Mouse (Mus musculus) brown adipose tissue, adult 24 weeks (tissue): Measurements from ENCODE around the gene Aknad1. TPM values are rescaled to one million over a fixed set of nuclear protein-coding genes. Genes with fewer than 3 reads are reported as not detected.

ENCODE experiments used
- H3K27ac ChIP-seq: fragments of 200-500 bp; replicated peaks from 2 replicates; pipeline ENCODE4 v1.5.1; 2012; ENCODE audit warnings: low read depth, mild to moderate bottlenecking, low read length
- H3K4me1 ChIP-seq: fragments of 200-500 bp; 2 replicates; pipeline ENCODE4 v1.6.1; 2012; ENCODE audit warnings: low read length, mixed read lengths; ENCODE audit not compliant: control insufficient read depth, insufficient read depth, insufficient read length
- H3K4me3 ChIP-seq: fragments of 200-500 bp; 2 replicates; pipeline ENCODE4 v1.5.1; 2012; ENCODE audit warnings: low read depth, mild to moderate bottlenecking, low read length, moderate library complexity; ENCODE audit not compliant: insufficient read depth
- polyA plus RNA-seq: library from polyadenylated mRNA; stranded (reverse); fragments of >200 nt; gene quantifications from 2 replicates; pipeline ENCODE4 v1.2.4, GENCODE M21; 2012; ENCODE audit not compliant: missing spikeins, insufficient read depth, insufficient read length

The Aknad1 gene
- polyA plus RNA-seq, 1 experiment = not detected

DNA sequence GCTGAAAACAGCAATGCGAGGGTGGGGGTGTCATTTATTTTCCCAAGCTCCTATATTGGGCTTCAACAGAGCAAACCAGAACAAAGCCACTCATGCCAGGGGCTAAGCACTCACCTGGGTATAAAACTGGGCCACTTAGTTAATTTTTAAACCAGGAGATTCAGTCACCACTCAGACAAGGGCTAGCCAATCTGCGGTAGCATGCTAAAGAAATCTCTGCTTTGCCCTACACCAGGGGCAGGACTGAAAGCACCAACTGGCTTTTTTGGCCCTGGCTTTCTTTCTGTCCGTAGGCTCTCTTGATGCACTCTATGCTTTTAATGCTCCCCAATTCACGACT, 49.0 kb downstream of the Aknad1 start:
- Histone ChIP-seq H3K4me1 (no peaks in the 10 kb centered on the region), H3K4me3 (no peak overlapping the region), H3K27ac (no peak overlapping the region)

DNA sequence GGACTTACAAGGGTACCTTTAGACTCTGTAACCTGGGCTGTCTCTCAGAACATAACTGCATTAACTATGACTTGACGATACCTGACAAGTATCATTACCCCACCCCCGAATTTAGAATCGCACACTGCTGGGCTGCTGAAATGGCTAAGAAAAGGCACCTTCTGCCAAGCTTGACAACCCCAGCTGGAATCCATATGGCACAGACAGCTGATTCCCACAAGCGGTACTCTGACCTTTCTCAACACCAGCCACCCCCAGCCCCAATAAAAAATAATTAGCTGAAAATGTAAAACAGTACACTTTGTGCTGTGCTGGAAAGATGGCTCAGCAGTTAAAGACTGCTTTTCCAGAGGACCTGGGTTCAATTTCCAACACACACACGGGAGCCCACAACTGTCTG, 49.8 kb downstream of the Aknad1 start:
- H3K4me3 ChIP-seq = no peak overlapping the region
- no peak overlapping the region for H3K27ac ChIP-seq
- no peaks in the 10 kb centered on the region for H3K4me1 ChIP-seq

DNA sequence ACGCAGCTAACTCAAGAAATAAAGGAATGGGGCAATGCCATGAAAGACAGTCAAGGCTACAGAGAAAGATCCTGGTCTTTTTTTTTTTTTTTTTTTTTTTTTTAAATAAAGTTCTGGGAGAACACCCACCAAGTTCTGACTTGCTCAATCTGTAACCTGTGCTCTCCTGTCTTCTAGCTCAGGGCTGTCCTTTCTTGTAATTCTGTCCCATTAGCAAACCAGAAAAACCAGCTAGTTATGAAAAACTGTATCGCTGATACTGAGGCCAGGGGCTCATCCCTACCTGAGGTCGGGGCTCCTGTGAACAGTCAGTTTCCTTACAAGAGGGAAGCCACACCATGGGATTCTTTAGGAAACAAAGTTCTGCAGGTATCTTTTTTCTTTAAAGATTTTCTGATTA, 51.0 kb downstream of the Aknad1 start:
- Histone ChIP-seq H3K4me1 (no peaks in the 10 kb centered on the region), H3K27ac (no peak overlapping the region), H3K4me3 (no peak overlapping the region)

DNA sequence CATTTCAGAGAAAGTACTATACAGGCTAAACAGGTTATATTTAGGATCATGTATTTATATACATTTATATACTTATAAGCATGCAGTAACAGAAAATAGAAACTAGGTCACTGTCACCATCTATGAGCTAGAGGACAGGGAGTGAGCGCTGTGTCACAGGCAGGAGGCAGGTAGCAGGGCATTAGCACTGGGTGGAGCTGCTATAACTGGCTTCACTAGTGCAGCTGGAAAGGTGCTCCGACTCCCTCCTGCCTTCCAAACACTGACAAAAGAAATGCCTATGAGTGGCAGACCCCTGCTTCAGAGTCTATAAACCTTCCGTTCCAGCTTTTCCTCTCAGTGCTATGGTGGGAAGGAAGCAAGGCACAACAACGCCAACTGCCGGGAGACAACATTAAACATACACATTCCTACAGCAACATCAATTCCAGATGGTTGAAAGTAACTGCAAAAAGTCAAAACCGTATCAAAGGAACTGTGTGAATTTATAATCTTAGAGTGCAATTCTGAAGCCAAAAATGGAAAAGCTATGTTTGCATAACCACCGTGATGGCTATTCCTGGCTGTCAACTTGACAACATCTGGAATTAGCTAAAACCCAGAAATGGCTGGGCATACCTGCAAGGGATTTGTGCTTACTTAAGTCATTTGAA, 51.7 kb downstream of the Aknad1 start:
- no peak overlapping the region for H3K27ac ChIP-seq
- H3K4me3 ChIP-seq = no peak overlapping the region

DNA sequence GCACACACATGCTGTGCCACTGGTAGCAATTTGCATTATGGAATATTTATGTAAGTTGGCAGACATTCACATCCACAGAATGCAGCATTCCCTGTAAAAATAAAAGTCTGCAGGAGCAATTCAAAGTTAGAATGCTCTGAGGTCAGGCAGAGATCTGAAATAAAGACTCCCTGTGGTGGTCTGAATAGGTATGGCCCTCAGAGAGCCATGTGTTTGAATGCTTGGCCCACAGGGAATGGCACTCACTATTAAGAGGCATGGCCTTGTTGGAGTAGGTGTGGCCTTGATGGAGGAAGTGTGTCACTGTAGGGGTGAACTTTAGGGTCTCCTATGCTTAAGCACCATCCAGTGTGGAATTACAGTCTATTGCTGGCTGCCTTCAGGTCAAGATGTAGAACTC, 53.0 kb downstream of the Aknad1 start:
- no peaks in the 10 kb centered on the region for H3K4me1 ChIP-seq
- no peak overlapping the region for H3K4me3 ChIP-seq
- no peak overlapping the region for H3K27ac ChIP-seq

More for the DNA sequence above, 51.7 kb downstream of the Aknad1 start:
- H3K4me1 ChIP-seq = no peaks in the 10 kb centered on the region

DNA sequence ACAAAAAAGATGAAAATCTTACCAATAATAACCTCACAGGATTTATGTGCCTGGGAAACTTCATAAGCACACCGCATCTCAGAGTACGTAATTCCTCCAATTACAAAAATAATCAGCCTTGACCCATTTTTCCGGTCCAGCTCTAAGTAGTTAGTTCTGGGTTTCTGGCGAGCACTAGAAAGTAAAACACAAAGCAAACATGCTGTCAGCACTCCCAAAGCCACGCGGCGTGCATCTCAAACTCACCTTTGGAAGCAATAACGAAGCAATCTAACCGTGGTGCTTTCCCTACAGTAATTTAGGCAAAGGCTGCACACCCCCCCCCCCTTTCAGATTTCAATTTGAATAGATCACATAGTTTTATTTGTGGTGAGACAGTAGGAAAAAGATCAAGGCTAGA, 55.3 kb downstream of the Aknad1 start:
- H3K4me1 ChIP-seq = no peaks in the 10 kb centered on the region
- H3K4me3 ChIP-seq = no peak overlapping the region

DNA sequence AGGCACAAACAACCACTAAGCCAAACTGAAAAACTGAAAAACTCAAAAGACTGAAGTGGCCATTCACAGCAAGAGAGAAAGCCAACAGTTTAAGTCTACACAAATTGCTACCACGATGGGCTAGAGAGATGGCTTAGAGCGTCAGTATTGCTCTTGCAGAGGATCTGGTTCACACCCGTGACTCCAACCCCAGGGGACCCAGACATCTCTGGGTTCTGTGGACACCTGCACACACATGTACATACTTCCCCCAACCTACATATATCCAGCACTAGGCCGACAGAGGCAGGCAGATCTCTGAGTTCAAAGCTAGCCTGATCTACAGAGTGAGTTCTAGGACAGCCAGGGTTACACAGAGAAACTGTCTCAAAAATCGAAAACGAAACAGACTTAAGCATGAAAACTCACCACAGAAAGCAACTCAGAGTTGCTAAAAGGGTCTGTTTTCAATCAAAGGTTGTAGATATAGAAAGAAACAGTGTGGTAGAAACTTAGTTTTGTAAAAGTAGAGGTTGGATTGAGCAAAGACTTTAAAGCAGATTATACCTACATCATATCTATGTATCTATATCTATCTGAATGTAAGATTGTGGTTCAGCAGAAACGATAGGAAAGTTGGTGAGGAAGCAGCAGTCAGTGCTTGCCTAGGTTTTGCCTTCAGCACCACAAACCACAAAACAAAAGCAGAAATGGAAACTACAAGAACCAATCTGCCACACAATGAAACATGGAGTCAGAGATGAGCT, 56.3 kb downstream of the Aknad1 start:
- no peaks in the 10 kb centered on the region for H3K4me1 ChIP-seq
- no peak overlapping the region for H3K4me3 ChIP-seq
- H3K27ac ChIP-seq = no peak overlapping the region

More for the DNA sequence above, 55.3 kb downstream of the Aknad1 start:
- no peak overlapping the region for H3K27ac ChIP-seq

DNA sequence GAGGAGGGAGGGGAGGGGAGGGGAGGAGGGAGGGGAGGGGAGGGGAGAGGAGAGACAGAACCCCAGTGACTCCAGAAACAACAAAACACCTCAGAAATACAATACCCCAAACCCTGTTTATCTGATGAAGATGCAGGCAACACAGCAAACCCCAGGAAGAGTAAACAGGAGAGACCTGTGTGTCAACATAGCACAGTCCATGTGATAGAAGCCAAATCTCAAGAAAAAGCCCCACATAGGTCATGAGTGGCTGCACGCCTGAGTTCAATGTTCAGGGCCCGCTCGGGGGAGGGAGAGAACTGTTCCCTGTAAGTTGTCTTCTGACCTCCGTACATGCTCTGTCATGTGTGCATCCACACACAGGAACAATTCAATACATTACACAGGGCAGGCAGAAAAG, 56.9 kb downstream of the Aknad1 start:
- Histone ChIP-seq H3K27ac (no peak overlapping the region), H3K4me3 (no peak overlapping the region), H3K4me1 (no peaks in the 10 kb centered on the region)

DNA sequence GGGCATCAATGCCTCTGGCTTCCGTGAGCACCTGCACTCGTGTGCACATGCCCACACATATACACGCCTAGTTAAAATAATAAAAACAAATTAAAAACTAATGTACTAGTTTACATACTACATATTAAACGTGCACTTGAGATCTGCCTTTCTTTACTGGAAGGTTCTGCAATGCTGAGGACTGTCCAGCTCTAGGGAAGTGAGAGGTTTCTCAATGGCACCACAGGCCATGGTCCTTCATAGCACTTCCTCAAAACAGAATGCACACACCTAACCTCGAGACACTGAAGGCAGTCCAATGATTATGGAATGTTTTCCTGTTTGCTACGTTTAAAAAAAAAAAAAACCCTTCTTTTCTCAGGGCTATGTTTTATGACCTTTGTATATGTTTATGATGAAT, 58.3 kb downstream of the Aknad1 start:
- no peak overlapping the region for H3K4me3 ChIP-seq
- H3K27ac ChIP-seq = no peak overlapping the region
- no peaks in the 10 kb centered on the region for H3K4me1 ChIP-seq

DNA sequence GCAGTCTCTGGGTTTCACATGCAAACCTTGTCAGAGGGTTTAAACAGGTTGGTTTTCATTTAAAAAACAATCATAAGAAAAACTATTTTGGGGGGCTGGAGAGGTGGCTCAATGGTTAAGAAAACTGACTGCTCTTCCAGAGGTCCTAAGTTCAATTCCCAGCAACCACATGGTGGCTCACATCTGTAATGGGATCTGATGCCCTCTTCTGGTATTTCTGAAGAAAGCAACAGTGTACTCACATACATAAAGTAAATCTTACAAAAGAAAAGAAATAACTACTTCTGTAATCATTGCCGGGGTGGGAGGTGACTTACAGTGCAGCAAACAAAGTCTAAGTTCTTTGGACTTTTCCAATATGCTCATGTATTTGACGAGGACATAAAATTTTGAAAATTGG, 58.9 kb downstream of the Aknad1 start:
- no peak overlapping the region for H3K27ac ChIP-seq

DNA sequence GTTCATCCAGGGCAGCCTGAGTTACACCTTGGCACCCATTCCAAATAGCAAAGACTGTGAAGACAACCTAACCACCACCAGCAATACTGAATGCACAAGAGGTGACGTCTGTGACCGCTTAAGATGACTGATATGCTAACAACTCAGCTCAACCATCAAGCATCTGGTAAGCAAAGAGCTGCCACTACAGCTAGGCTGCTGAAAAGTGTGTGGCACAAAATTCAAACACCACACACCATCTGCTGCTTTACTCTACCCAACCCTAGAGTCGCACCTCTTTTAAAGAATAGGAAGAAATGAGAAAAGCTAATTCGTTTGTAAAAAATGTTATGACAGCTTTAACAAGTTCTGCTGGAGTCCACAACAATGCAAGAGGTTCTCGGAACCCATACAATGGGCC, 66.2 kb downstream of the Aknad1 start:
- Histone ChIP-seq H3K4me1 (no peaks in the 10 kb centered on the region), H3K27ac (no peak overlapping the region), H3K4me3 (no peak overlapping the region)

More for the DNA sequence above, 58.9 kb downstream of the Aknad1 start:
- no peaks in the 10 kb centered on the region for H3K4me1 ChIP-seq
- no peak overlapping the region for H3K4me3 ChIP-seq

DNA sequence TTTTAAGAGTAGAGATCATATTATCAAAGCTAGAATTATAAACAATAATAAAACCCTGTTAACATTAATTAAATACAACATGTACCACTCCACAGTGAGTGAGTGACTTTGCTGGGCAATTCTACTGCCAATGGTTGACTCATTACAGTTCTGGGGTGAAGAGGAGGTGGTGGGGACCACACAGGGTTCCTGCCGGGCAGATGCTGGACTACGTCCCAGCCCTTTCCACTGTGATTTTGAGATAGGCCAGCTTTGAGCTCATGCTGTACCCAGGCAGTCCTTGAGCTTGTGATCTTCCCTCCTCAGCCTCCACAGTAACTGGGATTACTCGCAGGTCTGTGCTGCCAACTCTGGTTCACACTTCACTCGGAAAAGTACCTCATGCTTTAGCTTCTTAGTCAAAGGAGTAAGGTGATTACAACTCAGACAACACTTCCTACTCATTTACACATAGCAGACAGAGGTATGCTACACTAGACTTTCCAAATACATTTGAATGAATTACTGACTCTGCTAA, 71.3 kb downstream of the Aknad1 start:
- no peak overlapping the region for H3K4me3 ChIP-seq
- H3K27ac ChIP-seq = no peak overlapping the region
- H3K4me1 ChIP-seq = no peaks in the 10 kb centered on the region

DNA sequence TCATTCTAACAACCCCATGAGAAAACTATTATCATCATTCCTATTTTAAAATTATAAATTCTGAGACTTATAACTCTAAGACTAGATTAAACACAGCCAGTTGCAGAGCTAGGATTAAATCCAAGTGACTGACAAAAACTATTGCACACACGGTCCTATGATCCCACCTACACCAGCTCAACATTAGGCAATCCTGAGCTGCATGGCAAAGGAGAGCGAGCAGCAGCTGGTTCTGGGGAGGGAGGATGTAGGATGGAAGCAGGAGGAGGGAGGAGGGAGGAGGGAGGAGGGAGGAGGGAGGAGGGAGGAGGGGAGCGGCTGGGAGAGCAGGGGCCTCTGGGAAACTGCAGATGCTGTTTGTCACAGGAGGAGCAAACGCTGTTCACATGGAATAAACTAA, 76.2 kb downstream of the Aknad1 start:
- no peaks in the 10 kb centered on the region for H3K4me1 ChIP-seq
- no peak overlapping the region for H3K4me3 ChIP-seq
- H3K27ac ChIP-seq = no peak overlapping the region

DNA sequence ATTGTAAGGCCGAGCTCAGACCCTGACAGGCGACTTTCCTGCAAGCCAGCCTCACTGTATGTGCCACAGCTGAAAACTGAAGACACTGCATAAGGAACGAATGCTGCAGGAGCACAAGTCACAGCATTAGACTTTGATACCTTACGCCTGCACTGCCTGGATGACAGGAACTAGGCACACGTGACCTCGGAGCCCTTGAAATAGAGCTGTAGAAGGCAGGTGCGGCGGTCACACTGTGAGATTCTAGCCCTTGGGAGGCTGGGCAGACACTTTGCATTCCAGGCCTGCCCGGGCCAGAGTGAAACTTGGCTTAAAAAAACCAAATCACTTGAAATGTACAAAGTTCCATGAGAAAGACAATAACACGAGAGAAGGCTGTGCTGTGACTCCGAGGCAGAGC, 91.0 kb downstream of the Aknad1 start:
- Histone ChIP-seq H3K4me3 (no peak overlapping the region), H3K27ac (no peak overlapping the region)

DNA sequence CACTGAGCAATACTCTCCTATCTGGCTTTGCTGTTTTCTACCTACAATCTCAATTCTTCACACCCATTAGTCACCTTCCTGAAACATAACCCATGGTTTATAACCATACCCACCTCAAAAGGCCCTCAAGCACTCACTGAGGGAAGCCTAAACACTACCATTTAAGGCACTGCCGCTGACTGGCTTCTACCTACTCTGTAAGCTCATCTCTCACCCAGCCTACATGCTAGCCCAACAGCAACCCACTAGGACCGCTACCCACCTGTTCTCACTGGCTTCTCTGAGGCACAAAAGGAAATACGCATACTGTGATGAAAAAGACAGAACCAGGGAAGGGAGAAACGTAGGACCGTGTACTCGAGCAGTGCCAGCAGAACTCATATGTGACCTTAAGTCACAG, 92.3 kb downstream of the Aknad1 start:
- Histone ChIP-seq H3K4me3 (no peak overlapping the region), H3K4me1 (peaks cover 9% of the 10 kb centered on the region), H3K27ac (no peak overlapping the region)

More for the DNA sequence above, 91.0 kb downstream of the Aknad1 start:
- H3K4me1 ChIP-seq = peaks cover 9% of the 10 kb centered on the region
